Mouse (Mus musculus) heart, embryonic 12.5 days (tissue): ENCODE results near the gene Dync1li2. TPM values are rescaled to one million over a fixed set of nuclear protein-coding genes. Genes with fewer than 3 reads are reported as not detected.

Source experiments
- ATAC-seq: fragments of 200-750 bp; cut with Nextera tagmentation; 2 replicates; pipeline ENCODE4 v1.8.0; 2017; ENCODE audit warnings: moderate TSS enrichment, moderate library complexity; ENCODE audit not compliant: insufficient number of reproducible peaks, low FRiP score
- H3K27ac ChIP-seq: fragments of 300-500 bp; sonication (generic); 2 replicates; pipeline ENCODE4 v1.5.1; 2016; ENCODE audit warnings: mild to moderate bottlenecking, moderate library complexity; ENCODE audit not compliant: poor library complexity, severe bottlenecking
- H3K27me3 ChIP-seq: fragments of 300-500 bp; sonication (generic); replicated peaks from 2 replicates; pipeline ENCODE4 v1.6.1; 2016; ENCODE audit warnings: mild to moderate bottlenecking, moderate library complexity
- H3K36me3 ChIP-seq: fragments of 300-500 bp; sonication (generic); 2 replicates; pipeline ENCODE4 v1.6.1; 2016; ENCODE audit warnings: mild to moderate bottlenecking, moderate library complexity
- H3K4me1 ChIP-seq: fragments of 300-500 bp; sonication (generic); replicated peaks from 2 replicates; pipeline ENCODE4 v1.6.1; 2016; ENCODE audit warnings: mild to moderate bottlenecking
- H3K4me2 ChIP-seq: fragments of 300-500 bp; sonication (generic); 2 replicates; pipeline ENCODE4 v1.6.1; 2016; ENCODE audit warnings: mild to moderate bottlenecking, moderate library complexity
- H3K4me3 ChIP-seq: fragments of 300-500 bp; sonication (generic); 2 replicates; pipeline ENCODE4 v1.5.1; 2016; ENCODE audit warnings: mild to moderate bottlenecking
- H3K9ac ChIP-seq: fragments of 300-500 bp; sonication (generic); 2 replicates; pipeline ENCODE4 v1.6.1; 2016; ENCODE audit warnings: mild to moderate bottlenecking, moderate library complexity
- H3K9me3 ChIP-seq: fragments of 300-500 bp; sonication (generic); replicated peaks from 2 replicates; pipeline ENCODE4 v1.6.1; 2016; ENCODE audit warnings: mild to moderate bottlenecking, moderate library complexity
- WGBS: fragments of 180-500 bp; shearing (Covaris S2); methylation state at CpG from one replicate; pipeline ENCODE4 v1.1.7; 2016; 5-methylcytosine and 5-hydroxymethylcytosine counted together
- polyA plus RNA-seq: library from polyadenylated mRNA; unstranded; fragments of >200 nt; fragmentation: Nextera tagmentation; extraction: Ambion mirVana; gene quantifications from 2 replicates; pipeline ENCODE4 v1.2.1, GENCODE M21; 2016

Dync1li2 gene
- 69.1 and 76.8 TPM in 2 replicates for polyA plus RNA-seq

DNA sequence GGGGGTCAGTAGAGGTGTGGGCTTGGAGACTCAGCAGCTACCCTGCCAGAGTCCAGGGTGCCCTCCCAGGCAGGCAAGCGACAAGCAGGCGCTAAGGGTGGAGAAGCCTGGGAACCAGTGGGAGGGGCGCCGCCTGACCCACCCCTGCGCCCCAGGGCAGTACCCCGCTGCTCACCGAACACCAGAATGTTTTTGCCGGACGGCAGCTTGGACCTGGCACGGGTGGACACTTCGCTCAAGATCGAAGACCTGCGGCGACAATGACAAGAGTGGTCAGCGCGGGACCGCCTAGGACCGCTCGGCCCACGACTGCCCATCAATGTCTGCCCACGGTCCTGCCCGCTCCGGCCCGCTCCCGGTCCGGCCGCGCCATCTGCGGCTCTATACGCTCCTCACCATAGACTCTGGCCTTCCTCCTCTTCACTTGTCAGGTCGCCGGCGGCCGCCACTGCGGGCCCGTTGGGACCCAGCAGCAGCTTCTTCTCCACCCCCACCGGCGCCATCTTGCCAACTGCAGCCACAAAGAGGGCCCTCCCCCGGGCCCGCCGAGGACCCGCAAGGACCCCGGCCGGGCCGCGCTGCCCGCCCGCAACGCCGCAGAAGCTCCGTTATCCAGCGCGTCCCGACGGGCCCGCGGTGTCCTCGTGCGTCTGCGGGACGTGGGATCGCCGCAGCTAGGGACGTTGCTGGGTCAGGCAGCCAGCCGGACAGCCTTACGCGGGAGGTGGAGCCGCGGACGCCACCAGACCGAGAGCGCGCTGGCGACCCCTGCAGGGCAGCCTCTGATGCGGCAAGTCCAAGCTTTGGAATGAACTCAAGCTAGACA is at the start of gene Dync1li2:
TSS of gene Dync1li2 (minus strand) at position 749 of the 826 bp plus-strand sequence.
- H3K27me3 ChIP-seq = no peaks in the 10 kb centered on the region
- H3K36me3 ChIP-seq = peaks cover 29% of the 10 kb centered on the region
- H3K9me3 ChIP-seq = no peaks in the 10 kb centered on the region
- ATAC-seq = peak; percentile 91
- under 1% methylated on average over 75 of the region's 75 CpGs for WGBS
- peak within 1 kb of the TSS; percentile 91 for H3K4me2 ChIP-seq
- H3K9ac ChIP-seq = peak within 1 kb of the TSS; percentile 86
- peaks cover 10% of the 10 kb centered on the region for H3K4me1 ChIP-seq
- H3K4me3 ChIP-seq = peak within 1 kb of the TSS; percentile 77
- H3K27ac ChIP-seq = peak within 1 kb of the TSS; percentile 83

DNA sequence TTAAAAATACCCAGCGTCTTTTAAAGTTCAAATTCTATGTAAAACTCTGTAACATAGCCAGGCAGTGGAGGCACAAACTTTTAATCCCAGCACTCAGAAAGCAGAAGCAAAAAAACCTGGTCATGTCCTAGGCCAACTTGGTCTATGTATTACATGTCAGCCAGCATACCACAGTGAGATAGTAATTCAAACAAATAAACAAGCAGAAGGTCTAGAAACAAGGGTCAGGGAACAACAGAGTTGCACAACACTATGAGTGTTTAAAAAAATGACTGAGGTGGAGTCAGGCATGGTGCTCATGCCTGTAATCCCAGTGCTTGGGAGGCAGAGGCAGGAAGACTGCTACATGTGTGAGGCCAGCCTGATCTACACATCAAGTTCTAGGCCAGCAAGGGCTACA is 36.2 kb upstream of the Dync1li2 start:
- Histone ChIP-seq H3K36me3 (no peaks in the 10 kb centered on the region), H3K9ac (no peak overlapping the region), H3K4me3 (no peak overlapping the region), H3K4me1 (no peaks in the 10 kb centered on the region), H3K27ac (no peak overlapping the region), H3K27me3 (no peaks in the 10 kb centered on the region), H3K4me2 (no peak overlapping the region), H3K9me3 (no peaks in the 10 kb centered on the region)
- no peak for ATAC-seq
- 60% methylated on average over 1 of the region's 1 CpGs for WGBS

DNA sequence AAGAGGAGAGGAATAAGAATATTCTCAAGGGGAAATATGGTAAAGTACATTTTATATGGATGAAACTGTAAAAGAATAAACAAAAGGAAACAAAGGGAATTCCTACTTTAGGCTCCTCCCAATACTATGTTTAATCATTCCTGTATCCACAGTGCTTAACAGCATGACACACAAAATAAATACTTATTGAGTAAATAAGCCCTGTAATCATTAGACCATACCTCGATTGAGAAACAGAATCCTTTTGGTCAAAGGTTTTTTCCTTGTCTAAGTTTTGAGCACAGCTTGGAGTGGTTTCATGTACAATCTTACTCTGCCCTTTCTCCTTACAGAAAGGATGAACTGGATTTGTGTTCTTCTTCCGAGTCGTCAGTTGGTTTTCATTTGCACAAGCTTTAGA is 29.6 kb upstream of the Dync1li2 start:
- 66% methylated on average over 3 of the region's 3 CpGs for WGBS
- Histone ChIP-seq H3K4me3 (no peak overlapping the region), H3K27ac (no peak overlapping the region), H3K27me3 (no peaks in the 10 kb centered on the region), H3K9me3 (no peaks in the 10 kb centered on the region), H3K4me1 (no peaks in the 10 kb centered on the region), H3K4me2 (no peak overlapping the region), H3K36me3 (no peaks in the 10 kb centered on the region), H3K9ac (no peak overlapping the region)
- no peak for ATAC-seq

DNA sequence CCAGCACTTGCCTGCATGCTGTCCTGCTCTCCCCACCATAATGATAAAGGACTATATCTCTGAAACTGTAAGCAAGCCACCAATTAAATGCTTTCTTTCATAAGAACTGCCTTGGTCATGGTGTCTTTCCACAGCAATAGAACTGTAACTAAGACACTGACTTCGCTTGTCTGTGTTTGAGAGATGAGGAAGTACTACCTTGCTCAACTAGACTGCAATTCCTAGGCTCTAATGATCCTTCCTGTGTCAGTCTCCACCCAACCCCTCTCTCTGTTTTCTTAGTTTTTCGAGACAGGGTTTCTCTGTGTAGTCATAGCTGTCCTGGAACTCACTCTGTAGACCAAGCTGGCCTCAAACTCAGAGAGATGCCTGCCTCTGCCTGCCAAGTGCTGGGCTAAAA is 24.6 kb upstream of the Dync1li2 start:
- H3K9ac ChIP-seq = no peak overlapping the region
- no peaks in the 10 kb centered on the region for H3K27me3 ChIP-seq
- WGBS = 65% methylated on average over 2 of the region's 2 CpGs
- H3K4me3 ChIP-seq = no peak overlapping the region
- H3K27ac ChIP-seq = no peak overlapping the region
- no peak overlapping the region for H3K4me2 ChIP-seq
- no peaks in the 10 kb centered on the region for H3K9me3 ChIP-seq
- H3K36me3 ChIP-seq = no peaks in the 10 kb centered on the region
- ATAC-seq = no peak
- H3K4me1 ChIP-seq = no peaks in the 10 kb centered on the region

- Histone ChIP-seq H3K36me3 (no peaks in the 10 kb centered on the region), H3K4me1 (no peaks in the 10 kb centered on the region), H3K9me3 (no peaks in the 10 kb centered on the region), H3K27me3 (no peaks in the 10 kb centered on the region), H3K4me3 (no peak overlapping the region), H3K4me2 (no peak overlapping the region), H3K27ac (no peak overlapping the region), H3K9ac (no peak overlapping the region)
- 72% methylated on average over 3 of the region's 3 CpGs for WGBS
- no peak for ATAC-seq
Observed at GRCm38 (mm10) chr8:104452177-104452576, 9.3 kb upstream of the Dync1li2 start.

DNA sequence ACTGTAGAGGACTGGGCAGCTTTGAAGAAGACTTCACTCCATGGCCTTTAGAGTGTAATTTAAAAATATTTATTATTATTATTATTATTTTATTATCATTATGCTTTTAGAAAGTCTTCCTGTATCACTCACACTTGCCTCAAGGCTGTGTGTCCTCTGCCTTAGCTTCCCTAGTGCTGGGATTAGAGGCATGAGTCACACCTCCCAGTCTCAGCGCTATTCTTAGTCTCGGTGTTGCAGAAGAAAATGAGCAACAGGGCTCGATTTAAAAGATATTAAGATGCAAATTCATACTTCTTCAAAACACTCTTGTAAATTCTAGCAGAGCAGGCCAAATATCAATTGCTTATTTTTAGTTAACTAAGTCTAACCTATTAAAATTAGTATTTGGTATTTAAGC is 5.9 kb upstream of the Dync1li2 start:
- WGBS = 43% methylated on average over 3 of the region's 3 CpGs
- Histone ChIP-seq H3K27me3 (no peaks in the 10 kb centered on the region), H3K36me3 (no peaks in the 10 kb centered on the region), H3K4me2 (no peak overlapping the region), H3K9ac (no peak overlapping the region), H3K4me1 (no peaks in the 10 kb centered on the region), H3K4me3 (no peak overlapping the region), H3K27ac (no peak overlapping the region), H3K9me3 (no peaks in the 10 kb centered on the region)
- no peak for ATAC-seq

DNA sequence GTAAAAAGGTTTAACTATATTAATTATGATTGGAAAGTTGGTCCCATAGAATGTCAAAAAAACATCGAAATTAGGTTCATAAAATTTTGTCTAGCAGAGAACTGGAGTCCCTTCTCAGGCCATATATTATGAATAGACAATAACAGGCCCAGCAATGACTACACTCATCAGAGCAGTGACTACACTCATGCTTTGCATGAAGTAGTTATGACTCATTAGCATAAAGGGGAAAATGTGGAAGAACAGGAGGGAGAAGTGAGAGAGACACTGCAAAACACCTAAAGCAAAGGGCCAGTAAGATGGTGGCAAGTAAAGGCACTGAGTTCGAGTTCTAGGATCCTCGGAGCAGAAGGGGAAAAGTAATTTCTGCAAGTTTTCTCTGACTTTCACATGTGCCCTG is 3.2 kb upstream of the Dync1li2 start:
- H3K4me3 ChIP-seq = no peak overlapping the region
- 75% methylated on average over 3 of the region's 3 CpGs for WGBS
- peaks cover 9% of the 10 kb centered on the region for H3K4me1 ChIP-seq
- H3K27ac ChIP-seq = no peak overlapping the region
- H3K9me3 ChIP-seq = no peaks in the 10 kb centered on the region
- H3K9ac ChIP-seq = no peak overlapping the region
- no peaks in the 10 kb centered on the region for H3K36me3 ChIP-seq
- no peak overlapping the region for H3K4me2 ChIP-seq
- ATAC-seq = no peak
- no peaks in the 10 kb centered on the region for H3K27me3 ChIP-seq

DNA sequence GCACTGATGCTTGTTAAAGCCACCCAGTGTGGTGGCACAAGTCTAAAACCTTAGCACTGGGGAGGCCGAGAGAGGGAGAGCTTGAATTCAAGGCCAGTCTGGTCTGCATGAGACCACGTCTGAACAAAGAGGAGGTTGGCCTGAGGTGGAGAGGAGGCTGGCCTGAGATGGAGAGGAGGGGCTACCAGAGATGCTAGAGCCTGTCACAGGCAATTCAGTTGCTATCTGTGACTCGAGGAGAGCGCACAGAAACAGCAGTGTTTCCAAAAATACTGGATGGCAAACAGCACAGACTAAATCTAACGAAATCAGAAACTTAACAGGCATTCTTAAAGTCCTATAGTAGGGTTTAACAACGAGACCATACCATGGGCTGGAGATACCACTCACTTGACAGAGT is 2.4 kb upstream of the Dync1li2 start:
- Histone ChIP-seq H3K36me3 (peaks cover 5% of the 10 kb centered on the region), H3K27ac (no peak overlapping the region), H3K9ac (no peak overlapping the region), H3K4me2 (no peak overlapping the region), H3K4me1 (peaks cover 10% of the 10 kb centered on the region), H3K4me3 (no peak overlapping the region), H3K27me3 (no peaks in the 10 kb centered on the region), H3K9me3 (no peaks in the 10 kb centered on the region)
- no peak for ATAC-seq
- WGBS = 40% methylated on average over 6 of the region's 6 CpGs

GRCm38 (mm10) chr8:104443125-104443679 is 355 bp upstream of the Dync1li2 start:
- no peaks in the 10 kb centered on the region for H3K9me3 ChIP-seq
- H3K4me2 ChIP-seq = peak overlapping the region; percentile 91; the same call in 1 of the 2 replicates
- H3K27ac ChIP-seq = no peak overlapping the region
- 62% methylated on average over 7 of the region's 7 CpGs for WGBS
- H3K27me3 ChIP-seq = no peaks in the 10 kb centered on the region
- ATAC-seq = no peak
- H3K4me3 ChIP-seq = peak overlapping the region; percentile 77
- H3K36me3 ChIP-seq = peaks cover 25% of the 10 kb centered on the region
- H3K9ac ChIP-seq = no peak overlapping the region
- peaks cover 10% of the 10 kb centered on the region for H3K4me1 ChIP-seq

GRCm38 (mm10) chr8:104441613-104442012 is 1.2 kb downstream of the Dync1li2 start:
- Histone ChIP-seq H3K4me2 (peak overlapping the region; percentile 91), H3K4me1 (peaks cover 14% of the 10 kb centered on the region), H3K36me3 (peaks cover 38% of the 10 kb centered on the region), H3K9me3 (peaks cover 4% of the 10 kb centered on the region; the same call in 1 of the 2 replicates), H3K4me3 (peak overlapping the region; percentile 77), H3K27me3 (no peaks in the 10 kb centered on the region), H3K9ac (peak overlapping the region; percentile 86), H3K27ac (0 out of 2 replicates have a peak overlapping the region, but pooled peaks have one; percentile 83)
- ATAC-seq = no peak
- WGBS = 60% methylated on average over 7 of the region's 7 CpGs

- 92% methylated on average over 8 of the region's 8 CpGs for WGBS
- no peak overlapping the region for H3K27ac ChIP-seq
- H3K4me3 ChIP-seq = no peak overlapping the region
- no peak overlapping the region for H3K9ac ChIP-seq
- no peak overlapping the region for H3K4me2 ChIP-seq
- H3K27me3 ChIP-seq = no peaks in the 10 kb centered on the region
- peaks cover 32% of the 10 kb centered on the region for H3K4me1 ChIP-seq
- ATAC-seq = no peak
- H3K9me3 ChIP-seq = peaks cover 4% of the 10 kb centered on the region; the same call in 1 of the 2 replicates
- H3K36me3 ChIP-seq = peaks cover 53% of the 10 kb centered on the region
Observed at GRCm38 (mm10) chr8:104439461-104439860, 3.4 kb downstream of the Dync1li2 start.
